Mouse (Mus musculus): Measurements from ENCODE around the gene Matn3. TPM values are rescaled to one million over a fixed set of nuclear protein-coding genes. Genes with fewer than 3 reads are reported as not detected.
A peak's percentile ranks its signal among the peaks of the same experiment; 100 is the strongest.
"Not testable (repeated sequence)": the region's sequence is repeated elsewhere in the genome, so short reads cannot be mapped to it uniquely, and the experiment has no call there.

Gene Matn3
- polyA plus RNA-seq, 1 experiment from 2014 or later: 0.18 TPM

GRCm38 (mm10) chr12:8927652-8928051 lies 20.1 kb upstream of the Matn3 start:
- DNase-seq (ENCODE audit: low spot score): no peak

GRCm38 (mm10) chr12:8928766-8929165 lies 19.0 kb upstream of the Matn3 start:
- H3K27ac ChIP-seq (ENCODE audit: low read depth, low read length): no peak overlapping the region
- no peaks in the 10 kb centered on the region for H3K27me3 ChIP-seq (replicated peaks; ENCODE audit: control insufficient read depth, insufficient read depth, low read length)
- no peak overlapping the region for H3K4me2 ChIP-seq (ENCODE audit: low read length)
- WGBS: 80% methylated on average over 4 of the region's 4 CpGs
- no peak overlapping the region for H3K4me3 ChIP-seq (ENCODE audit: low read depth, low read length)
- H3K9me3 ChIP-seq (replicated peaks; ENCODE audit: control insufficient read depth, low read length): no peaks in the 10 kb centered on the region
- DNase-seq (ENCODE audit: low spot score): no peak
- ATAC-seq: no peak
- H3K9ac ChIP-seq (ENCODE audit: low read length): no peak overlapping the region
- peaks cover 13% of the 10 kb centered on the region for H3K36me3 ChIP-seq (ENCODE audit: control insufficient read depth, insufficient read depth, low read length)
- H3K4me1 ChIP-seq (ENCODE audit: control insufficient read depth, insufficient read depth, low read length): peaks cover 12% of the 10 kb centered on the region; the same call in 1 of the 2 replicates

More at GRCm38 (mm10) chr12:8927652-8928051, 20.1 kb upstream of the Matn3 start:
- Histone ChIP-seq H3K9me3 (replicated peaks; ENCODE audit: control insufficient read depth, low read length) (no peaks in the 10 kb centered on the region), H3K4me2 (ENCODE audit: low read length) (no peak overlapping the region), H3K4me3 (ENCODE audit: low read depth, low read length) (no peak overlapping the region), H3K27ac (ENCODE audit: low read depth, low read length) (no peak overlapping the region), H3K27me3 (replicated peaks; ENCODE audit: control insufficient read depth, insufficient read depth, low read length) (no peaks in the 10 kb centered on the region), H3K9ac (ENCODE audit: low read length) (no peak overlapping the region), H3K36me3 (ENCODE audit: control insufficient read depth, insufficient read depth, low read length) (peaks cover 8% of the 10 kb centered on the region; the same call in 1 of the 2 replicates), H3K4me1 (ENCODE audit: control insufficient read depth, insufficient read depth, low read length) (peaks cover 20% of the 10 kb centered on the region)
- WGBS: 92% methylated on average over 3 of the region's 3 CpGs
- no peak for ATAC-seq

- Histone ChIP-seq H3K36me3 (ENCODE audit: control insufficient read depth, insufficient read depth, low read length) (peaks cover 28% of the 10 kb centered on the region), H3K27me3 (replicated peaks; ENCODE audit: control insufficient read depth, insufficient read depth, low read length) (no peaks in the 10 kb centered on the region), H3K4me1 (ENCODE audit: control insufficient read depth, insufficient read depth, low read length) (no peaks in the 10 kb centered on the region), H3K4me3 (ENCODE audit: low read depth, low read length) (no peak overlapping the region), H3K27ac (ENCODE audit: low read depth, low read length) (no peak overlapping the region), H3K4me2 (ENCODE audit: low read length) (no peak overlapping the region), H3K9ac (ENCODE audit: low read length) (no peak overlapping the region), H3K9me3 (replicated peaks; ENCODE audit: control insufficient read depth, low read length) (no peaks in the 10 kb centered on the region)
- 82% methylated on average over 4 of the region's 4 CpGs for WGBS
- DNase-seq (ENCODE audit: low spot score) (no peak), ATAC-seq (no peak)
Observed at GRCm38 (mm10) chr12:8931083-8931482, 16.6 kb upstream of the Matn3 start.

GRCm38 (mm10) chr12:8935349-8935748 lies 12.4 kb upstream of the Matn3 start:
- no peak overlapping the region for H3K4me3 ChIP-seq (ENCODE audit: low read depth, low read length)
- H3K27me3 ChIP-seq (replicated peaks; ENCODE audit: control insufficient read depth, insufficient read depth, low read length): no peaks in the 10 kb centered on the region
- H3K36me3 ChIP-seq (ENCODE audit: control insufficient read depth, insufficient read depth, low read length): peaks cover 59% of the 10 kb centered on the region
- H3K4me1 ChIP-seq (ENCODE audit: control insufficient read depth, insufficient read depth, low read length): no peaks in the 10 kb centered on the region
- H3K4me2 ChIP-seq (ENCODE audit: low read length): no peak overlapping the region
- no peak for DNase-seq (ENCODE audit: low spot score)
- no peak overlapping the region for H3K9ac ChIP-seq (ENCODE audit: low read length)
- 85% methylated on average over 5 of the region's 5 CpGs for WGBS
- no peak for ATAC-seq
- no peaks in the 10 kb centered on the region for H3K9me3 ChIP-seq (replicated peaks; ENCODE audit: control insufficient read depth, low read length)
- no peak overlapping the region for H3K27ac ChIP-seq (ENCODE audit: low read depth, low read length)

GRCm38 (mm10) chr12:8936210-8936609 lies 11.5 kb upstream of the Matn3 start:
- not testable (repeated sequence) for H3K9ac ChIP-seq (ENCODE audit: low read length); H3K4me1 ChIP-seq (ENCODE audit: control insufficient read depth, insufficient read depth, low read length); ATAC-seq; H3K27me3 ChIP-seq (replicated peaks; ENCODE audit: control insufficient read depth, insufficient read depth, low read length); H3K4me2 ChIP-seq (ENCODE audit: low read length); H3K27ac ChIP-seq (ENCODE audit: low read depth, low read length); DNase-seq (ENCODE audit: low spot score); H3K9me3 ChIP-seq (replicated peaks; ENCODE audit: control insufficient read depth, low read length); H3K4me3 ChIP-seq (ENCODE audit: low read depth, low read length)
- 74% methylated on average over 4 of the region's 4 CpGs for WGBS
- H3K36me3 ChIP-seq (ENCODE audit: control insufficient read depth, insufficient read depth, low read length): peaks cover 59% of the 10 kb centered on the region

- Histone ChIP-seq H3K9ac (ENCODE audit: low read length) (no peak overlapping the region), H3K36me3 (ENCODE audit: control insufficient read depth, insufficient read depth, low read length) (peaks cover 51% of the 10 kb centered on the region), H3K27me3 (replicated peaks; ENCODE audit: control insufficient read depth, insufficient read depth, low read length) (no peaks in the 10 kb centered on the region), H3K4me1 (ENCODE audit: control insufficient read depth, insufficient read depth, low read length) (no peaks in the 10 kb centered on the region), H3K4me3 (ENCODE audit: low read depth, low read length) (no peak overlapping the region), H3K4me2 (ENCODE audit: low read length) (no peak overlapping the region), H3K27ac (ENCODE audit: low read depth, low read length) (no peak overlapping the region), H3K9me3 (replicated peaks; ENCODE audit: control insufficient read depth, low read length) (no peaks in the 10 kb centered on the region)
- DNase-seq (ENCODE audit: low spot score) (no peak), ATAC-seq (no peak)
- WGBS: 93% methylated on average over 4 of the region's 4 CpGs
Observed at GRCm38 (mm10) chr12:8939490-8939889, 8.2 kb upstream of the Matn3 start.

- no peak for DNase-seq (ENCODE audit: low spot score)
- H3K27me3 ChIP-seq (replicated peaks; ENCODE audit: control insufficient read depth, insufficient read depth, low read length): no peaks in the 10 kb centered on the region
- no peak overlapping the region for H3K4me3 ChIP-seq (ENCODE audit: low read depth, low read length)
- no peak overlapping the region for H3K4me2 ChIP-seq (ENCODE audit: low read length)
- ATAC-seq: 0 out of 2 replicates have a peak, but pooled peaks have one; percentile 26
- H3K9me3 ChIP-seq (replicated peaks; ENCODE audit: control insufficient read depth, low read length): no peaks in the 10 kb centered on the region
- no peak overlapping the region for H3K27ac ChIP-seq (ENCODE audit: low read depth, low read length)
- WGBS: 71% methylated on average over 12 of the region's 12 CpGs
- H3K4me1 ChIP-seq (ENCODE audit: control insufficient read depth, insufficient read depth, low read length): no peaks in the 10 kb centered on the region
- peaks cover 43% of the 10 kb centered on the region for H3K36me3 ChIP-seq (ENCODE audit: control insufficient read depth, insufficient read depth, low read length)
- no peak overlapping the region for H3K9ac ChIP-seq (ENCODE audit: low read length)
Observed at GRCm38 (mm10) chr12:8940011-8941005, 7.4 kb upstream of the Matn3 start.

GRCm38 (mm10) chr12:8941131-8941615 lies 6.6 kb upstream of the Matn3 start:
- Histone ChIP-seq H3K27me3 (replicated peaks; ENCODE audit: control insufficient read depth, insufficient read depth, low read length) (no peaks in the 10 kb centered on the region), H3K9me3 (replicated peaks; ENCODE audit: control insufficient read depth, low read length) (no peaks in the 10 kb centered on the region), H3K36me3 (ENCODE audit: control insufficient read depth, insufficient read depth, low read length) (peaks cover 34% of the 10 kb centered on the region), H3K4me2 (ENCODE audit: low read length) (no peak overlapping the region), H3K9ac (ENCODE audit: low read length) (no peak overlapping the region), H3K27ac (ENCODE audit: low read depth, low read length) (no peak overlapping the region), H3K4me3 (ENCODE audit: low read depth, low read length) (no peak overlapping the region), H3K4me1 (ENCODE audit: control insufficient read depth, insufficient read depth, low read length) (no peaks in the 10 kb centered on the region)
- ATAC-seq: no peak
- 75% methylated on average over 4 of the region's 4 CpGs for WGBS
- DNase-seq (ENCODE audit: low spot score): no peak
